Mouse (Mus musculus) G1E (cell line): ENCODE results near the gene Fam20c.

Experiments used
- CTCF ChIP-seq: IDR thresholded peaks from 2 replicates; pipeline ENCODE4 v1.5.1; 2012; ENCODE audit warnings: low read depth, low read length, inconsistent platforms, mixed read lengths
- GATA1 ChIP-seq: IDR thresholded peaks from 2 replicates; pipeline ENCODE4 v1.6.1; 2012; ENCODE audit warnings: borderline replicate concordance, low read length, inconsistent platforms, mixed read lengths
- GATA2 ChIP-seq: IDR thresholded peaks from 2 replicates; pipeline ENCODE4 v1.6.1; 2012; ENCODE audit warnings: low read depth, low read length, inconsistent platforms, borderline replicate concordance

GRCm38 (mm10) chr5:138790954-138791480 is 36.7 kb downstream of the Fam20c start:
- TF ChIP-seq GATA2 (no peak), GATA1 (no peak), CTCF (no peak)
